Mouse (Mus musculus): Measurements from ENCODE around the gene C2cd3. TPM values are rescaled to one million over a fixed set of nuclear protein-coding genes. Genes with fewer than 3 reads are reported as not detected.

C2cd3 gene
- polyA plus RNA-seq, 1 experiment from 2014 or later, result 14.0 TPM

- H3K4me2 ChIP-seq, result peak overlapping the region; percentile 94
- peak overlapping the region; percentile 82 for H3K4me3 ChIP-seq
- no peaks in the 10 kb centered on the region for H3K9me3 ChIP-seq (replicated peaks)
- 13% methylated on average over 19 of the region's 19 CpGs for WGBS (ENCODE audit: insufficient replicate concordance)
- peak overlapping the region; percentile 95 for H3K9ac ChIP-seq
- H3K27me3 ChIP-seq (replicated peaks), result no peaks in the 10 kb centered on the region
- H3K4me1 ChIP-seq, result peaks cover 61% of the 10 kb centered on the region
- ATAC-seq, result peak; percentile 2; the same call in 1 of the 2 replicates
- H3K27ac ChIP-seq, result peak overlapping the region; percentile 91
- H3K36me3 ChIP-seq, result peaks cover 49% of the 10 kb centered on the region
Measured at GRCm38 (mm10) chr7:100493484-100494414, 121.7 kb downstream of the C2cd3 start.

DNA sequence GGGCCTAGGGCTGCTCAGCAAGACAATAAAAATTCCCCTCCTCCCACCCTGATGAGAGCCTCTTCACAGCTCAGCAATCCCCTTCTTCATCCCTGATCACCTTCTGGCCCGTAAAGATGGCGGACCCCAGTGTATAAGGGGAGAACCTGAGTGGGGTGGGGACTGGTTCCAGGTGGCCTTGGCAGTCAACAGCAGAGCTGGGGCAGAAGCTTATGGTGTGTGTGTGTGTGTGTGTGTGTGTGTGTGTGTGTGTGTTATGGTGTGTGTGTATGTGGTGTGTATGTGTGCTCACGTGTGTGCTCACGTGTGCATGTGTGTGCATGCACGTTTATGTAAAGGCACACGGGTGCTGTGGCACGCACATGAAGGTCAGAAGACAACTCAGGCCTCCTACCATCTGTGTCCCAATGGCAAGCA is 122.4 kb downstream of the C2cd3 start:
- Histone ChIP-seq H3K4me2 (peak overlapping the region; percentile 94), H3K27ac (peak overlapping the region; percentile 91), H3K9me3 (replicated peaks) (no peaks in the 10 kb centered on the region), H3K9ac (peak overlapping the region; percentile 95), H3K4me3 (peak overlapping the region; percentile 82), H3K4me1 (peaks cover 68% of the 10 kb centered on the region), H3K36me3 (peaks cover 56% of the 10 kb centered on the region), H3K27me3 (replicated peaks) (no peaks in the 10 kb centered on the region)
- WGBS (ENCODE audit: insufficient replicate concordance), result 54% methylated on average over 7 of the region's 7 CpGs
- no peak for ATAC-seq

DNA sequence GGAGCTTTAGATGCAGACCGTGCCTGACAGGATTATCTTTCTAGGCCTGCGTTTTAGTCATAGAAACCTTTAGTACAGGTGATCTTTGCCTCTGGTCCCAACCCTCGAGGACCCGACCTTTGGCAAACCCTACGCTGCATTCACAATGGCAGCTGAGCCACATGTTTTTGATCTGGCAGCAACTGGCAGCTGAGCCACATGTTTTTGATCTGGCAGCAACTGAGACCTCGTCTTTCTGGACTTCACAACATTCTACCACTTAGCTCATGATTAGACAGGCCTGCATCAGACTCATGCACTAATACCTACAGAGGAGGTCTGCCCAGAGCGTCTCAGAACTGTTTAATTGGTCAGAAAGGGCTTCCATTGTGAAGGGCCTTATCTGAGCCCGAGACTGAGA is 123.0 kb downstream of the C2cd3 start:
- WGBS (ENCODE audit: insufficient replicate concordance), result 33% methylated on average over 8 of the region's 8 CpGs

DNA sequence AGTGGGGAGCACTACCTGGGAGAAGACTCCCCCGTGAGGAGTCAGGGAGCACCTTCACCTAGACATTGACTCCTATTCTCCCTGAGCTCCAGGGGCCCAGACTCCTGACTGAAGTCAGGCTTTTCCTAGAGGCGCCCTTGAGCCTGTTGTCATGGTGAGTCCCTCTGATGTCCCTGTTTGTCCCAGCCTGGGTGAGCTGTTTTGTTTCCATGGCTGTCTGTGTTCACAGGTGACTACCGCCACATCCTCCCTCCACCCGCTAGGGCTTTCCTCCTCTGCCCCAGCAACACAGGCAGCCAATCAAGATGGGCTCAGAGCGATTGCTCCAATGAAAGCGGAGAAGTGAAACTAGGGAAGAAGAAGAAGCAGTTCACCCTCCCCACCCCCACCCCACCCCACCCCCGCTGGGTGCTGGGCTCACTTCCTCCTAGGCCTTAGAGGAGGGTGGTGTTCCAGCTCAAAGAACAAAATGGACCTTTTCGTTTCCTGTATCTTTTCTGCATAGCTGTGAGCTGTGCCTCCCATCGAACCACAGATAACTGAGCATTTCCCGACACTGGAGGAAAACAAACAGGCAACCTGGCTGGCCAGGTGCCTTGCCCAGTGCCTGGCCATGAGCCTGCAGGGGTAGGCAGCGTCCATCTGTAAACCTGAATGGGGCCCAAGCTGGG is 123.7 kb downstream of the C2cd3 start:
- H3K9me3 ChIP-seq (replicated peaks), result no peaks in the 10 kb centered on the region
- peak; percentile 31 for ATAC-seq
- no peaks in the 10 kb centered on the region for H3K27me3 ChIP-seq (replicated peaks)
- H3K9ac ChIP-seq, result peak overlapping the region; percentile 95
- H3K4me2 ChIP-seq, result peak overlapping the region; percentile 94
- peaks cover 69% of the 10 kb centered on the region for H3K36me3 ChIP-seq
- peaks cover 80% of the 10 kb centered on the region for H3K4me1 ChIP-seq
- H3K4me3 ChIP-seq, result peak overlapping the region; percentile 82
- peak overlapping the region; percentile 91 for H3K27ac ChIP-seq
- 26% methylated on average over 11 of the region's 11 CpGs for WGBS (ENCODE audit: insufficient replicate concordance)

More for the DNA sequence above, 123.0 kb downstream of the C2cd3 start:
- H3K9me3 ChIP-seq (replicated peaks), result no peaks in the 10 kb centered on the region
- no peaks in the 10 kb centered on the region for H3K27me3 ChIP-seq (replicated peaks)
- H3K9ac ChIP-seq, result peak overlapping the region; percentile 95
- H3K4me2 ChIP-seq, result peak overlapping the region; percentile 94
- peaks cover 62% of the 10 kb centered on the region for H3K36me3 ChIP-seq
- H3K27ac ChIP-seq, result peak overlapping the region; percentile 91
- H3K4me3 ChIP-seq, result peak overlapping the region; percentile 82
- no peak for ATAC-seq
- peaks cover 74% of the 10 kb centered on the region for H3K4me1 ChIP-seq

DNA sequence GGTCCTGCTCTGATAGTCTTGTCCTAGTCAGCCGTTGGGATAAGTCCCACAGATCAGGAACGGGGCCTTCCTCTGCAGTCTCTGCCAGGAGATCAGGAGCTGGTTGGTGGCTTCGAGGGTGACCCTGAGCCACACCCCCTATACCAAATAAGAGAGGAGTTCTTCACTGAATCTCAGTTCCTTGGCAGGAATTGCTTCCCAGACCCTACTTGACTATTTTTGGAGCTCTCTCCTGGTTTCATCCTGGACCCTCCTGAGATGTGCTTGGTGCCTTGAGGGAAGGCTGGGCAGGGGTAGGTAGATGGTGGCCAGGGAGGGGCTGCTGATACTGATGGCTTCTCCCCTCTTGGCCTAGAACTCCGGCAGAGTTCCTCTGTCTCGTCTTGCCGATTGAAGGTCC is 124.3 kb downstream of the C2cd3 start:
- no peak for ATAC-seq
- H3K27ac ChIP-seq, result peak overlapping the region; percentile 91
- peak overlapping the region; percentile 82 for H3K4me3 ChIP-seq
- no peaks in the 10 kb centered on the region for H3K9me3 ChIP-seq (replicated peaks)
- WGBS (ENCODE audit: insufficient replicate concordance), result 84% methylated on average over 6 of the region's 6 CpGs
- peaks cover 87% of the 10 kb centered on the region for H3K4me1 ChIP-seq
- peaks cover 69% of the 10 kb centered on the region for H3K36me3 ChIP-seq
- H3K9ac ChIP-seq, result peak overlapping the region; percentile 95
- no peaks in the 10 kb centered on the region for H3K27me3 ChIP-seq (replicated peaks)
- peak overlapping the region; percentile 94 for H3K4me2 ChIP-seq

DNA sequence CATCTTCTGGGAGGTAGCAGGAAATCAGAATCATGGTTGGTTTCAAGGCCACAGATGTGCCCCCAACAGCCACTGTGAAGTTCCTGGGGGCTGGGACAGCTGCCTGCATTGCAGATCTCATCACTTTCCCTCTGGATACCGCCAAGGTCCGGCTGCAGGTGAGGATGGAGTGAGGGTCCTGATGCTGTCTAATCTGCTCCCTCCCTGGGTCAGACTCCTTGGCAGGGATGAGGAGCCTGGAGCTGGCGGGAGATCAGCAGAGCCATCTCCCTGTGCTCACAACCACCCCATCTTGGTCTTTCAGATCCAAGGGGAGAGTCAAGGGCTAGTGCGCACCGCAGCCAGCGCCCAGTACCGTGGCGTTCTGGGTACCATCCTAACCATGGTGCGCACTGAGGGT is 124.8 kb downstream of the C2cd3 start:
- Histone ChIP-seq H3K9ac (peak overlapping the region; percentile 95), H3K4me1 (peaks cover 89% of the 10 kb centered on the region), H3K4me3 (peak overlapping the region; percentile 82), H3K9me3 (replicated peaks) (no peaks in the 10 kb centered on the region), H3K36me3 (peaks cover 69% of the 10 kb centered on the region), H3K4me2 (peak overlapping the region; percentile 94), H3K27ac (peak overlapping the region; percentile 91), H3K27me3 (replicated peaks) (no peaks in the 10 kb centered on the region)
- WGBS (ENCODE audit: insufficient replicate concordance), result 98% methylated on average over 9 of the region's 9 CpGs
- ATAC-seq, result no peak

- 75% methylated on average over 4 of the region's 4 CpGs for WGBS (ENCODE audit: insufficient replicate concordance)
- Histone ChIP-seq H3K9me3 (replicated peaks) (no peaks in the 10 kb centered on the region), H3K4me2 (peak overlapping the region; percentile 94), H3K27ac (peak overlapping the region; percentile 84), H3K4me3 (peak overlapping the region; percentile 82), H3K27me3 (replicated peaks) (no peaks in the 10 kb centered on the region), H3K4me1 (peaks cover 89% of the 10 kb centered on the region), H3K36me3 (peaks cover 69% of the 10 kb centered on the region), H3K9ac (peak overlapping the region; percentile 95)
- no peak for ATAC-seq
Measured at GRCm38 (mm10) chr7:100497402-100497801, 125.4 kb downstream of the C2cd3 start.

GRCm38 (mm10) chr7:100497982-100498381 is 125.9 kb downstream of the C2cd3 start:
- Histone ChIP-seq H3K9me3 (replicated peaks) (no peaks in the 10 kb centered on the region), H3K4me3 (no peak overlapping the region), H3K9ac (peak overlapping the region; percentile 39; the same call in 1 of the 2 replicates), H3K27ac (peak overlapping the region; percentile 84; the same call in 1 of the 2 replicates), H3K36me3 (peaks cover 69% of the 10 kb centered on the region), H3K4me1 (peaks cover 90% of the 10 kb centered on the region), H3K27me3 (replicated peaks) (no peaks in the 10 kb centered on the region), H3K4me2 (peak overlapping the region; percentile 94)
- ATAC-seq, result no peak
- 88% methylated on average over 13 of the region's 13 CpGs for WGBS (ENCODE audit: insufficient replicate concordance)

DNA sequence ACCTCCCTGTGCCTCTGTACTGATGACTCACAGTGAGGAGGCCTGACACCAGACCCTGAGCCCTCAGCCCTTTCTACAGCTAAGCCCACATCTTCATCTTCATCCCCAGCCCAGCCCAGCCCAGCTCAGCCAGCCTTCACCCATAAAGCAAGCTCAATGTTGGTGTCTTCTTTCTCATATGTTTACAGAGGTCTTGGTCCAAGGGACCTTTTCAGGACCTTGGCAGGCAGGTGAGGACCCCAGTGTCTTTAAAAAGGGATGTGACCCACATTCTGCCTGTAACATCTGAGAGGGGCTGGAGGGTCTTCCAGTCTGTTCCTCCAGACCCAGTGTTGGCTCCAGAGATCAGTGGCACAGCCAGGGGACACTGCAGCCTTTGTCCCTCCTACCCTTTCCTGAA is 127.4 kb downstream of the C2cd3 start:
- Histone ChIP-seq H3K4me1 (peaks cover 99% of the 10 kb centered on the region), H3K4me3 (no peak overlapping the region), H3K4me2 (no peak overlapping the region), H3K9ac (peak overlapping the region; percentile 10), H3K27me3 (replicated peaks) (no peaks in the 10 kb centered on the region), H3K27ac (peak overlapping the region; percentile 84), H3K36me3 (peaks cover 63% of the 10 kb centered on the region), H3K9me3 (replicated peaks) (no peaks in the 10 kb centered on the region)
- no peak for ATAC-seq

- peak; percentile 9 for ATAC-seq
- H3K27me3 ChIP-seq (replicated peaks), result no peaks in the 10 kb centered on the region
- no peaks in the 10 kb centered on the region for H3K9me3 ChIP-seq (replicated peaks)
- no peak overlapping the region; the same call in 1 of the 2 replicates for H3K9ac ChIP-seq
- H3K4me3 ChIP-seq, result no peak overlapping the region
- H3K36me3 ChIP-seq, result peaks cover 53% of the 10 kb centered on the region
- 64% methylated on average over 16 of the region's 16 CpGs for WGBS (ENCODE audit: insufficient replicate concordance)
- no peak overlapping the region for H3K4me2 ChIP-seq
- H3K27ac ChIP-seq, result peak overlapping the region; percentile 84
- H3K4me1 ChIP-seq, result peaks cover 94% of the 10 kb centered on the region
Measured at GRCm38 (mm10) chr7:100500276-100500977, 128.4 kb downstream of the C2cd3 start.

GRCm38 (mm10) chr7:100501027-100501843 is 129.2 kb downstream of the C2cd3 start:
- Histone ChIP-seq H3K4me2 (no peak overlapping the region), H3K27ac (peak overlapping the region; percentile 84), H3K4me1 (peaks cover 86% of the 10 kb centered on the region), H3K36me3 (peaks cover 45% of the 10 kb centered on the region), H3K9ac (no peak overlapping the region), H3K27me3 (replicated peaks) (no peaks in the 10 kb centered on the region), H3K4me3 (no peak overlapping the region), H3K9me3 (replicated peaks) (no peaks in the 10 kb centered on the region)
- ATAC-seq, result peak; percentile 41
- 56% methylated on average over 6 of the region's 6 CpGs for WGBS (ENCODE audit: insufficient replicate concordance)

Measured in liver, embryonic 12.5 days (tissue).